Mouse (Mus musculus): ENCODE data around the gene Zan.
"Not testable (repeated sequence)": the region's sequence is repeated elsewhere in the genome, so short reads cannot be mapped to it uniquely, and the experiment has no call there.

The Zan gene

GRCm38 (mm10) chr5:137501709-137502666, 25.1 kb upstream of the Zan start, which contains the start of gene Pop7:
TSS of gene Pop7 (minus strand) at chr5:137502518.
- peak; percentile 100 for DNase-seq (ENCODE audit: low spot score)

- no peak for DNase-seq (ENCODE audit: low spot score)
These were observed 23.3 kb upstream of the Zan start for GRCm38 (mm10) chr5:137500186-137500585.

GRCm38 (mm10) chr5:137493831-137494230, 17.0 kb upstream of the Zan start:
- no peak for DNase-seq (ENCODE audit: low spot score)

- DNase-seq (ENCODE audit: low spot score): no peak
These were observed 14.7 kb upstream of the Zan start for GRCm38 (mm10) chr5:137491559-137491958.

GRCm38 (mm10) chr5:137487616-137488015, 10.8 kb upstream of the Zan start:
- no peak for DNase-seq (ENCODE audit: low spot score)

GRCm38 (mm10) chr5:137485851-137486155, 8.9 kb upstream of the Zan start:
- no peak for DNase-seq (ENCODE audit: low spot score)

GRCm38 (mm10) chr5:137485071-137485850, 8.4 kb upstream of the Zan start:
- no peak for DNase-seq (ENCODE audit: low spot score)

GRCm38 (mm10) chr5:137481897-137482296, 5.0 kb upstream of the Zan start:
- peak; percentile 25 for DNase-seq (ENCODE audit: low spot score)

GRCm38 (mm10) chr5:137481138-137481537, 4.3 kb upstream of the Zan start:
- DNase-seq (ENCODE audit: low spot score): peak; percentile 88

- DNase-seq (ENCODE audit: low spot score): no peak
These were observed 2.5 kb downstream of the Zan start for GRCm38 (mm10) chr5:137474351-137474750.

GRCm38 (mm10) chr5:137472252-137472904, 4.5 kb downstream of the Zan start:
- no peak for DNase-seq (ENCODE audit: low spot score)

- no peak for DNase-seq (ENCODE audit: low spot score)
These were observed 9.9 kb downstream of the Zan start for GRCm38 (mm10) chr5:137466946-137467345.

- DNase-seq (ENCODE audit: low spot score): no peak
These were observed 11.8 kb downstream of the Zan start for GRCm38 (mm10) chr5:137465049-137465448.

GRCm38 (mm10) chr5:137455866-137456591, 20.8 kb downstream of the Zan start:
- DNase-seq (ENCODE audit: low spot score): no peak

GRCm38 (mm10) chr5:137455206-137455605, 21.7 kb downstream of the Zan start:
- DNase-seq (ENCODE audit: low spot score): no peak

- DNase-seq (ENCODE audit: low spot score): no peak
These were observed 31.3 kb downstream of the Zan start for GRCm38 (mm10) chr5:137445536-137445935.

GRCm38 (mm10) chr5:137440216-137440855, 36.5 kb downstream of the Zan start:
- DNase-seq (ENCODE audit: low spot score): no peak

GRCm38 (mm10) chr5:137433889-137434288, 43.0 kb downstream of the Zan start:
- DNase-seq (ENCODE audit: low spot score): no peak

- DNase-seq (ENCODE audit: low spot score): not testable (repeated sequence)
These were observed 46.5 kb downstream of the Zan start for GRCm38 (mm10) chr5:137430402-137430801.

- DNase-seq (ENCODE audit: low spot score): no peak
These were observed 51.2 kb downstream of the Zan start for GRCm38 (mm10) chr5:137425648-137426047.

- DNase-seq (ENCODE audit: low spot score): no peak
These were observed 57.0 kb downstream of the Zan start for GRCm38 (mm10) chr5:137419841-137420240.

All from ovary, postnatal 14 days (tissue).